Mouse (Mus musculus) embryonic facial prominence, embryonic 12.5 days (tissue): ENCODE measurements at regions not wholly inside any gene's neighbourhood (a gene's known extent, or its start where the extent isn't known, plus 50 kb on each side); places are given as distances from the start of the nearest gene placed in this dataset.

ENCODE experiments used
- ATAC-seq: fragments of 200-750 bp; cut with Nextera tagmentation; 2 replicates; pipeline ENCODE4 v1.8.0; 2017; ENCODE audit not compliant: insufficient number of reproducible peaks, insufficient read depth, low FRiP score, low TSS enrichment
- H3K27ac ChIP-seq: fragments of 300-500 bp; sonication (generic); 2 replicates; pipeline ENCODE4 v1.5.1; 2016; ENCODE audit warnings: mild to moderate bottlenecking
- H3K27me3 ChIP-seq: fragments of 300-500 bp; sonication (generic); 2 replicates; pipeline ENCODE4 v1.6.1; 2016; ENCODE audit warnings: mild to moderate bottlenecking, moderate library complexity
- H3K36me3 ChIP-seq: fragments of 300-500 bp; sonication (generic); 2 replicates; pipeline ENCODE4 v1.6.1; 2016; ENCODE audit warnings: mild to moderate bottlenecking
- H3K4me1 ChIP-seq: fragments of 300-500 bp; sonication (generic); 2 replicates; pipeline ENCODE4 v1.6.1; 2016
- H3K4me2 ChIP-seq: fragments of 300-500 bp; sonication (generic); replicated peaks from 2 replicates; pipeline ENCODE4 v1.6.1; 2016; ENCODE audit warnings: mild to moderate bottlenecking, moderate library complexity
- H3K4me3 ChIP-seq: fragments of 300-500 bp; sonication (generic); 2 replicates; pipeline ENCODE4 v1.5.1; 2016; ENCODE audit warnings: mild to moderate bottlenecking
- H3K9ac ChIP-seq: fragments of 300-500 bp; sonication (generic); 2 replicates; pipeline ENCODE4 v1.6.1; 2016; ENCODE audit warnings: mild to moderate bottlenecking, moderate library complexity
- H3K9me3 ChIP-seq: fragments of 300-500 bp; sonication (generic); 2 replicates; pipeline ENCODE4 v1.6.1; 2016; ENCODE audit warnings: mild to moderate bottlenecking, moderate library complexity
- WGBS: fragments of 180-500 bp; shearing (Covaris S2); methylation state at CpG from one replicate; pipeline ENCODE4 v1.1.7; 2016; 5-methylcytosine and 5-hydroxymethylcytosine counted together

- Histone ChIP-seq H3K9me3 (no peaks in the 10 kb centered on the region), H3K27me3 (no peaks in the 10 kb centered on the region), H3K36me3 (no peaks in the 10 kb centered on the region), H3K9ac (no peak overlapping the region), H3K4me3 (no peak overlapping the region), H3K4me1 (no peaks in the 10 kb centered on the region), H3K27ac (no peak overlapping the region), H3K4me2 (no peak overlapping the region)
- ATAC-seq, result no peak; the same call in 1 of the 2 replicates
- 45% methylated on average over 7 of the region's 7 CpGs for WGBS
Measured at GRCm38 (mm10) chr14:31945125-31945524, 83.7 kb upstream of the Galnt15 start.

GRCm38 (mm10) chr14:31946032-31946431 is 82.8 kb upstream of the Galnt15 start:
- H3K9ac ChIP-seq, result no peak overlapping the region
- H3K36me3 ChIP-seq, result no peaks in the 10 kb centered on the region
- H3K4me3 ChIP-seq, result no peak overlapping the region
- H3K9me3 ChIP-seq, result no peaks in the 10 kb centered on the region
- 50% methylated on average over 1 of the region's 1 CpGs for WGBS
- H3K27me3 ChIP-seq, result no peaks in the 10 kb centered on the region
- no peak overlapping the region for H3K4me2 ChIP-seq
- no peak overlapping the region for H3K27ac ChIP-seq
- no peaks in the 10 kb centered on the region for H3K4me1 ChIP-seq
- ATAC-seq, result 0 out of 2 replicates have a peak, but pooled peaks have one; percentile 43

GRCm38 (mm10) chr14:31947246-31947645 is 81.5 kb upstream of the Galnt15 start:
- no peak overlapping the region for H3K4me2 ChIP-seq
- no peak for ATAC-seq
- no peak overlapping the region for H3K27ac ChIP-seq
- H3K9ac ChIP-seq, result no peak overlapping the region
- H3K9me3 ChIP-seq, result no peaks in the 10 kb centered on the region
- H3K4me3 ChIP-seq, result no peak overlapping the region
- WGBS, result 53% methylated on average over 7 of the region's 7 CpGs
- H3K27me3 ChIP-seq, result no peaks in the 10 kb centered on the region
- no peaks in the 10 kb centered on the region for H3K4me1 ChIP-seq
- H3K36me3 ChIP-seq, result no peaks in the 10 kb centered on the region

GRCm38 (mm10) chr14:31951894-31952293 is 76.9 kb upstream of the Galnt15 start:
- WGBS, result 74% methylated on average over 3 of the region's 3 CpGs
- Histone ChIP-seq H3K27ac (no peak overlapping the region), H3K27me3 (no peaks in the 10 kb centered on the region)

GRCm38 (mm10) chr14:31953783-31954182 is 75.0 kb upstream of the Galnt15 start:
- H3K27ac ChIP-seq, result no peak overlapping the region
- H3K9ac ChIP-seq, result no peak overlapping the region
- H3K4me3 ChIP-seq, result no peak overlapping the region
- no peaks in the 10 kb centered on the region for H3K9me3 ChIP-seq
- WGBS, result 81% methylated on average over 4 of the region's 4 CpGs
- no peak overlapping the region for H3K4me2 ChIP-seq
- no peaks in the 10 kb centered on the region for H3K36me3 ChIP-seq
- no peak for ATAC-seq
- H3K4me1 ChIP-seq, result no peaks in the 10 kb centered on the region
- no peaks in the 10 kb centered on the region for H3K27me3 ChIP-seq

More at GRCm38 (mm10) chr14:31951894-31952293, 76.9 kb upstream of the Galnt15 start:
- H3K9me3 ChIP-seq, result no peaks in the 10 kb centered on the region
- H3K9ac ChIP-seq, result no peak overlapping the region
- ATAC-seq, result no peak
- no peaks in the 10 kb centered on the region for H3K4me1 ChIP-seq
- no peak overlapping the region for H3K4me2 ChIP-seq
- H3K4me3 ChIP-seq, result no peak overlapping the region
- no peaks in the 10 kb centered on the region for H3K36me3 ChIP-seq

- Histone ChIP-seq H3K4me2 (no peak overlapping the region), H3K4me1 (no peaks in the 10 kb centered on the region), H3K27me3 (no peaks in the 10 kb centered on the region), H3K4me3 (no peak overlapping the region), H3K9ac (no peak overlapping the region), H3K36me3 (no peaks in the 10 kb centered on the region), H3K9me3 (no peaks in the 10 kb centered on the region), H3K27ac (no peak overlapping the region)
- whole genome bisulfite sequencing, result 3% methylated on average over 4 of the region's 4 CpGs
- no peak for ATAC-seq
Measured at GRCm38 (mm10) chr14:31954945-31955344, 73.8 kb upstream of the Galnt15 start.

- WGBS, result 85% methylated on average over 10 of the region's 10 CpGs
- Histone ChIP-seq H3K27me3 (no peaks in the 10 kb centered on the region), H3K9me3 (no peaks in the 10 kb centered on the region), H3K4me2 (no peak overlapping the region), H3K4me3 (no peak overlapping the region), H3K36me3 (no peaks in the 10 kb centered on the region), H3K9ac (no peak overlapping the region), H3K27ac (no peak overlapping the region), H3K4me1 (no peaks in the 10 kb centered on the region)
- ATAC-seq, result no peak
Measured at GRCm38 (mm10) chr14:31957211-31957638, 71.6 kb upstream of the Galnt15 start.

GRCm38 (mm10) chr14:31960201-31960854 is 68.5 kb upstream of the Galnt15 start:
- Histone ChIP-seq H3K9me3 (no peaks in the 10 kb centered on the region), H3K9ac (no peak overlapping the region), H3K4me1 (peaks cover 6% of the 10 kb centered on the region; the same call in 1 of the 2 replicates), H3K27me3 (no peaks in the 10 kb centered on the region), H3K27ac (no peak overlapping the region), H3K36me3 (no peaks in the 10 kb centered on the region), H3K4me2 (no peak overlapping the region), H3K4me3 (no peak overlapping the region)
- ATAC-seq, result no peak
- 87% methylated on average over 9 of the region's 9 CpGs for WGBS

- Histone ChIP-seq H3K4me3 (no peak overlapping the region), H3K9me3 (no peaks in the 10 kb centered on the region), H3K4me2 (no peak overlapping the region), H3K36me3 (no peaks in the 10 kb centered on the region), H3K27me3 (no peaks in the 10 kb centered on the region), H3K9ac (no peak overlapping the region), H3K4me1 (peaks cover 6% of the 10 kb centered on the region; the same call in 1 of the 2 replicates), H3K27ac (no peak overlapping the region)
- 79% methylated on average over 5 of the region's 5 CpGs for WGBS
- ATAC-seq, result no peak
Measured at GRCm38 (mm10) chr14:31961442-31961841, 67.3 kb upstream of the Galnt15 start.

- Histone ChIP-seq H3K27me3 (no peaks in the 10 kb centered on the region), H3K4me1 (peaks cover 6% of the 10 kb centered on the region; the same call in 1 of the 2 replicates), H3K36me3 (no peaks in the 10 kb centered on the region), H3K4me3 (no peak overlapping the region), H3K4me2 (no peak overlapping the region), H3K9me3 (no peaks in the 10 kb centered on the region), H3K27ac (0 out of 2 replicates have a peak overlapping the region, but pooled peaks have one; percentile 9), H3K9ac (no peak overlapping the region)
- 48% methylated on average over 12 of the region's 12 CpGs for WGBS
- no peak for ATAC-seq
Measured at GRCm38 (mm10) chr14:31963131-31963911, 65.5 kb upstream of the Galnt15 start.

GRCm38 (mm10) chr14:31964076-31964475 is 64.7 kb upstream of the Galnt15 start:
- no peak for ATAC-seq
- no peak overlapping the region for H3K4me2 ChIP-seq
- H3K9me3 ChIP-seq, result no peaks in the 10 kb centered on the region
- no peak overlapping the region for H3K4me3 ChIP-seq
- no peak overlapping the region for H3K9ac ChIP-seq
- 0 out of 2 replicates have a peak overlapping the region, but pooled peaks have one; percentile 9 for H3K27ac ChIP-seq
- H3K36me3 ChIP-seq, result no peaks in the 10 kb centered on the region
- no peaks in the 10 kb centered on the region for H3K27me3 ChIP-seq
- 74% methylated on average over 2 of the region's 2 CpGs for WGBS
- peaks cover 6% of the 10 kb centered on the region; the same call in 1 of the 2 replicates for H3K4me1 ChIP-seq

GRCm38 (mm10) chr14:31964831-31965230 is 64.0 kb upstream of the Galnt15 start:
- Histone ChIP-seq H3K27me3 (no peaks in the 10 kb centered on the region), H3K9ac (no peak overlapping the region), H3K9me3 (no peaks in the 10 kb centered on the region), H3K27ac (no peak overlapping the region), H3K4me1 (peaks cover 6% of the 10 kb centered on the region; the same call in 1 of the 2 replicates), H3K4me2 (no peak overlapping the region), H3K4me3 (no peak overlapping the region), H3K36me3 (no peaks in the 10 kb centered on the region)
- 84% methylated on average over 4 of the region's 4 CpGs for WGBS
- no peak for ATAC-seq
